Mouse (Mus musculus) heart, postnatal 10 days (tissue): ENCODE measurements around the gene Ky. TPM values are rescaled to one million over a fixed set of nuclear protein-coding genes. Genes with fewer than 3 reads are reported as not detected.

Source experiments
- DNase-seq, 2 experiments: peaks; one replicate each; pipeline ENCODE4 v3.0.0; 2021
- intact Hi-C: fragments of 180-260 bp; cut with DNase I; formaldehyde crosslinking; loops from one replicate; pipeline ENCODE4 v1.15.1; 2025
- total RNA-seq, 2 experiments: library from RNA; stranded (reverse); gene quantifications; 2 replicates each; pipeline ENCODE4 v1.2.3; 2021

Gene Ky
- total RNA-seq, 2 experiments from 2014 or later = 17.9 to 28.8 TPM

GRCm38 (mm10) chr9:102501113-102501512 lies 4.4 kb upstream of the Ky start:
- peak in 1 of 2 experiments; percentile 35 for DNase-seq
- intact Hi-C loops = no loop called here

DNA sequence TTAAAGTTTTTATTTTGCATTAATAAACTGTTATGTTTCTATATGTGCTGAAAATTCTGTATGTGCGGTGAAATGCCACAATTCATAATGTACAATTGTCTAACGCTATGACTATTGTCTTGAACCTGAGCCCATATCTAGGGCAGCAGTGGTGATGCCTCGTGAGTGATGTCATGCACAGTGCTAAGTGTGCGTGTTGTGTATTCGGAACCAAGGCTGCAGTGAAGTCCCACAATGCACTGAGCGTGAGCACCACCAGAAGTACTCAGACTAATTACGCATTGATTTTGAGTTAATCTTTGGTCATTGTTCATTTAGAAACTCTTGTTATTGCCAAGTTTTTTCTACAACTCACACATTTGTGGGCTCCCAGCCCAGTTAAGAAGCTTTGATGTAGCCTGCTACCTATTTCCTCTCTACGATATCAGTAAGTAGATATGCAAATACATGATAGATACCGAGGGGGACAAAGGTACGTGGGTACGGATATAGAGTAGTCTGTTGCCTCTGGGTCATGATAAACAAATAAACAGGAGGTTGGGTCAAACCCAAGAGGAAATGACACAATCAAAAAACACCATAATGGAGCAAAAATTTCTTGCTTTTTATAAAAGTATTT lies 3.4 kb upstream of the Ky start:
- intact Hi-C loops = no loop called here
- DNase-seq = no peak

GRCm38 (mm10) chr9:102504716-102505378 lies 703 bp upstream of the Ky start:
- DNase-seq = peak; percentile 70 to 75
- intact Hi-C loops = no loop called here

DNA sequence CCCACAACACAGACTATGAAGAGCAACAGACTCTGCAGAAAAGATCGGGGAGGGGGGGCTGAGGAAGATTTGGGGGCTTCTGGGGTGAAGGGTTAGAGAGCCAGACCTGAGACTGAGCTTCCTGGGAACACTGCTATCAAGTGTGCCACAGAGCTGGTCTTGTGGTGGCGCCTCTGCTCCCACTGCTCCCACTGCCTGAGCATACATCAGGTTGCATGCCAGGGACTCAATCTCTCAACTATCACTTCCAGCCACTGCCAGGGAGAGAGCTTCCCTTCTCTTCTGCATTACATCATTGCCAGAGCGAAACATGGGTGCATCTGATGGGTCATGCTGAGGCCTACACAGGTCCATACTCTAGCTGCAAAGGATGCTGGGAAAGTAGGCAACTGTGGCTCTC lies 2.8 kb downstream of the Ky start:
- DNase-seq = no peak
- intact Hi-C loops = no loop called here

DNA sequence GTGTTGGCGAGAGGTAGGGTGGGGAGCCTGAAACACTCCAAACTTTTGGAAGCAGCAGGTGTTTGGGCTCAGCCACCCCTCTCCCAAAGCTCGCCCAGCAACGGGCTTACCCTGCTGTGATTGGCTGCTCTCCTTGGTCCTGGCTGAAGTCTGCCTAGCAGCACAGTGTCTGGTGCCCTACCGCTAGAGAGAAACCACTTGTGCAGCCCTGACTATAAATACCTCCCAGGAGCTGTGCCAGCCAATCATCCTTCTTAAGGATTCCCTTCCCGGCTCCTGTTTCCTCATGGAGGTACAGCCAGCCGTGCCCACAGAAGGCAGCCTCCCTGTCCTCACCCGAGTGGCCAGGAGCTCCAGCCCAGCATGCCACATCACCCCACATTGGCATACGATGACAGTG lies 5.9 kb downstream of the Ky start:
- intact Hi-C loops = loop anchor here (5.0 kb wide), 1 partner anchor 109 kb away; no protein-coding TSS in a partner anchor
- peak; percentile 89 to 91 for DNase-seq

- intact Hi-C loops = loop anchor here (5.0 kb wide), 1 partner anchor 111 kb away; no protein-coding TSS in a partner anchor
- DNase-seq = peak in 1 of 2 experiments; percentile 20
Measured at GRCm38 (mm10) chr9:102513578-102513977, 8.0 kb downstream of the Ky start.

GRCm38 (mm10) chr9:102518443-102518842 lies 12.9 kb downstream of the Ky start:
- peak; percentile 73 to 85 for DNase-seq
- intact Hi-C loops = no loop called here

- no peak for DNase-seq
- intact Hi-C loops = no loop called here
Measured at GRCm38 (mm10) chr9:102521396-102521795, 15.8 kb downstream of the Ky start.

- DNase-seq = no peak
- intact Hi-C loops = no loop called here
Measured at GRCm38 (mm10) chr9:102528106-102528505, 22.6 kb downstream of the Ky start.

DNA sequence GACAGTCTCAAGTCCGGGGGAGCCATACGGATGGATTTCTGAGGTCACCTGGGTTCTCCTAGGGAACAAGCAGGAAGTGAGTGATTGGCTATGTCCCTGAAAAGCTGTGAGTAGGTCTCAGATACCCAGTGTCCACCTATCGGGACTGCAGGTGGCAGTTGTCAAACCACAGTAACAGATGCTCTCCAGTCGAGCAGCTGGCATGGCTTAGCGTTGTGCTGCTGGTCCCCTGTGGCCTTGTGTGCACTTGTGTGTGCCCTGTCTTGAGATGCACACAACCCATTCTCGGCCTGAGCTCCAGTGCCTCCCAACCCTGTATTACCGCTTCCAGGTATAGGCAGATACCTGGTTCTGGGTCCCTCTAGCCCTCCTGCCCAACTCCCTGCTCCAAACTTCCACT lies 23.0 kb downstream of the Ky start:
- DNase-seq = no peak
- intact Hi-C loops = no loop called here

- no peak for DNase-seq
- intact Hi-C loops = no loop called here
Measured at GRCm38 (mm10) chr9:102529008-102529407, 23.5 kb downstream of the Ky start.

DNA sequence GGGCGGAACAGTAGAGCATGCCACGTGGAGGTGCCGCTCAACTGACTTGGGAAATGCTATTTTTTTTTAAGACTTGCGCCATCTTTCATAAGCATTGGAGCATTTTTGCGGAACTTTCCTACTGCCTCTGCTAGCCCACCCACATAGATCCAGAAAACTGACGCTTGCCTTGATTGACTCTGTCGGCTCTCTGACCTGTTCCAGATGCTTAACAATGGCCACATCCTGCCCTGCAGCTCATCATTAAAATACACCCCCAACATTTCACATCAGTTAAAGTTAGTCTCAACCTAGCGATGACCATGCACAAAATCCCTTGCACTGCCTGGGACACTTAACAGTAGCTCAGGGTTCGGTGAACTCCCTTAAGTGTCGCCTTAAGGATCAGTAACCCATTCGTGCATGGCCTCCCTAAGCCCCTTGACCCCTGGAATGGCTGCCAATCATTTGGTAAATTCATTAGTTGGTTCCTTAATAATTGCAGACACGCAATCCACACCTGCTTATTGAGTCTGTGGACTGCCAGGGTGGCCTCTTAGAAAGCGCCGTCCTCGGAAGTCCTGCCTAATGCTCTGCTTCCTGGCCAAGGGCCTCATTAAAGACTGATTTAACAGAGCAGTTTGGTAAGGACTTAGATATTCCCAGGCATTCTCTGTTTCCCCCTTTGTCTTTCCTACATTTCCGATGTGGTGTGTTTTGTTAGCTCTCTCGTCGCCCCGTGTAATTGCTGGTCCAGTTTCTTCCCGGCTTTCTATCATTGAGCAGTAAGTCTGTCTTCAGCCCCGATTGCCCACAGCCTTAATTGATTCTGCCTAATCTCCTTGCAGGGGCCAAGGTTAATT lies 25.7 kb downstream of the Ky start:
- intact Hi-C loops = no loop called here
- no peak for DNase-seq

DNA sequence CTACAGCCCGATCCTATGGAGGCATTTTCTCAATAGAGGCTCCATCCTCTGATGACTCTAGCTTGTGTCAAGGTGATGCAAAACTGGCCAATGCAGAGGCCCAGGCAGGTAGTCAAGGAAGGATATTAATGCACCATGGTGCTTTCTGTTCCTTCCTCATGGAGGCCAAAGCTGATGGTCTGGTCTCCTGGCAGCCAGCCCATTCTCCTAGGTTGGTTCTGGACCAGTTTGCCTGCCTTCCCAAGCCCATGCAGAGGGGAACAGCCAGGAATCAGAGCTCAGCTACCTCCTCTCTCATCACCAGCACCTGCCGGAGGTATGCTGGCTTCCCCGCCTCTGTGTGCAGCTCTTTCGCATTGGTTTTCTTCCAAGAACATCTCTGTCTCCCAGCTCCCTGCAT lies 31.4 kb downstream of the Ky start:
- intact Hi-C loops = no loop called here
- DNase-seq = no peak

GRCm38 (mm10) chr9:102539699-102540098 lies 34.1 kb downstream of the Ky start:
- DNase-seq = no peak
- intact Hi-C loops = loop anchor here (5.0 kb wide), 1 partner anchor 57 kb away; no protein-coding TSS in a partner anchor

DNA sequence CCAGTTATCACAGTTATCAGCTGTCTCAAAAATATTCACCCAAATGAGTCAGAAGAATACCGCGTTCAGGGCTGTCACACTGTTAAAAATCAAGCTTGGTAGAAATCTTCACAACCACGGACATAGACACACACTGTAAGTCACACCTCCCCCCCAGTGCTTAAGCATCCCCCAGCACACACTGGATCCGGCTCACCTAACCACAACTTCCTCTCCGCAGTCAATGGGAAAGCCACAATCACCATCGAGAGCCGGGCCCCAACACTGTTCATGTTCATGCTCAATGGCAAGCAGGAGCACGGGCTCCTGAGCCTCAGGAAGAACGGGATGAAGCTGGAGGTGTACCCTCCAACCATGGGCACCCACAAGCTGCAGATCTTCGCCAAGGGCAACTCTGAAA lies 36.1 kb downstream of the Ky start:
- DNase-seq = no peak
- intact Hi-C loops = loop anchor here (5.0 kb wide), 1 partner anchor 59 kb away; no protein-coding TSS in a partner anchor

DNA sequence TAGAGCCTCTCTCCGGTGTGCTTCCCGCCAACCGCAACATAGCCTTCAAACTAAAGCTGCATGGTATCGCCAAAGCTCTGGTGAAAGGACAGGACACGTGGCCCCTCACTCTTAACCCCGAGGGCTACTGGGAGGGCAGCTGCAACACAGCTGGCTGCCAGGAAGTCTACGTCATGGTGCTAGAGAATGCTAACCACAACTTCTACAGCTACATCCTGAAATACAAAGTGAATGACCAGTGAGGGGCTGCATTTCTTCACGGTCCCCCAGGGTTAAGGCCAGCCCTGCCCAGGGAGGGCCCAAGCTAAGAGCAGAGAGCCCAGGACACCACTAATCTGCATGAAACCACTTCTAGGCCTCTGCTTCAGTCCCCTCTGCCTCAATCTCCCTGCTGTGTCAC lies 37.0 kb downstream of the Ky start:
- intact Hi-C loops = loop anchor here (5.0 kb wide), 1 partner anchor 60 kb away; no protein-coding TSS in a partner anchor

GRCm38 (mm10) chr9:102543761-102544115 lies 38.2 kb downstream of the Ky start:
- DNase-seq = no peak
- intact Hi-C loops = loop anchor here (5.0 kb wide), 1 partner anchor 61 kb away; no protein-coding TSS in a partner anchor

More for the DNA sequence above, 37.0 kb downstream of the Ky start:
- DNase-seq = no peak

- intact Hi-C loops = loop anchor here (5.0 kb wide), 1 partner anchor 62 kb away; no protein-coding TSS in a partner anchor
- peak in 1 of 2 experiments; percentile 8 for DNase-seq
Measured at GRCm38 (mm10) chr9:102544116-102544772, 38.7 kb downstream of the Ky start.

GRCm38 (mm10) chr9:102544773-102545366 lies 39.3 kb downstream of the Ky start:
- intact Hi-C loops = loop anchor here (1.0 to 5.0 kb wide), 3 partner anchors 63 to 1233 kb away; no protein-coding TSS in a partner anchor

More at GRCm38 (mm10) chr9:102544773-102545366, 39.3 kb downstream of the Ky start:
- peak; percentile 86 to 92 for DNase-seq
